Mouse (Mus musculus): ENCODE results near the gene Mlip. TPM values are rescaled to one million over a fixed set of nuclear protein-coding genes. Genes with fewer than 3 reads are reported as not detected.

Gene Mlip
- total RNA-seq, 1 experiment = not detected

GRCm38 (mm10) chr9:77198250-77198649 lies 154.5 kb downstream of the Mlip start:
- no peak overlapping the region for H3K27ac ChIP-seq (ENCODE audit: insufficient read depth, low read depth, low read length, poor library complexity, severe bottlenecking)
- TF ChIP-seq ZNF384 (IDR thresholded peaks at IDR 0.05; ENCODE audit: low read depth, low read length) (no peak), ZC3H11A (IDR thresholded peaks at IDR 0.05; ENCODE audit: borderline replicate concordance, low read depth, low read length) (no peak), MAFK (IDR thresholded peaks at IDR 0.05; ENCODE audit: insufficient read depth, low read depth, low read length) (no peak), HCFC1 (IDR thresholded peaks at IDR 0.05; ENCODE audit: borderline replicate concordance, insufficient read depth, low read length) (no peak), CHD2 (IDR thresholded peaks at IDR 0.05; ENCODE audit: low read depth, low read length) (no peak)
- H3K9ac ChIP-seq (ENCODE audit: insufficient read depth, low read depth, low read length, poor library complexity, severe bottlenecking) = no peak overlapping the region
- H3K4me3 ChIP-seq (ENCODE audit: insufficient read depth in 1 of 2, low read depth in 1 of 2, low read length in 2 of 2, poor library complexity in 1 of 2, severe bottlenecking in 1 of 2) = no peak overlapping the region
- in situ Hi-C loops (cut with MboI; ENCODE audit: low sequenced_read_pairs in 2 of 2, unreplicated experiment in 2 of 2) = no loop called here
- H3K36me3 ChIP-seq (ENCODE audit: control insufficient read depth, insufficient read depth, low read length, poor library complexity, severe bottlenecking) = no peaks in the 10 kb centered on the region
- no peak for DNase-seq (ENCODE audit: low read depth, low spot score)
- H3K9me3 ChIP-seq (ENCODE audit: control insufficient read depth, insufficient read depth, low read depth, low read length) = no peaks in the 10 kb centered on the region
- no peaks in the 10 kb centered on the region for H3K4me1 ChIP-seq (ENCODE audit: control insufficient read depth in 2 of 2, insufficient read depth in 2 of 2, low read length in 2 of 2, poor library complexity in 1 of 2)

- no peak for TF ChIP-seq ZC3H11A (IDR thresholded peaks at IDR 0.05; ENCODE audit: borderline replicate concordance, low read depth, low read length)
- no peak for TF ChIP-seq ZNF384 (IDR thresholded peaks at IDR 0.05; ENCODE audit: low read depth, low read length)
- no peak for TF ChIP-seq HCFC1 (IDR thresholded peaks at IDR 0.05; ENCODE audit: borderline replicate concordance, insufficient read depth, low read length)
- no peak for TF ChIP-seq MAFK (IDR thresholded peaks at IDR 0.05; ENCODE audit: insufficient read depth, low read depth, low read length)
- no peak for TF ChIP-seq CHD2 (IDR thresholded peaks at IDR 0.05; ENCODE audit: low read depth, low read length)
- no peak for DNase-seq (ENCODE audit: low read depth, low spot score)
Observed at GRCm38 (mm10) chr9:77179486-77179885, 173.3 kb downstream of the Mlip start.

GRCm38 (mm10) chr9:77175870-77176269 lies 176.9 kb downstream of the Mlip start:
- DNase-seq (ENCODE audit: low read depth, low spot score) = no peak
- in situ Hi-C loops (cut with MboI; ENCODE audit: low sequenced_read_pairs in 2 of 2, unreplicated experiment in 2 of 2) = no loop called here
- no peaks in the 10 kb centered on the region for H3K9me3 ChIP-seq (ENCODE audit: control insufficient read depth, insufficient read depth, low read depth, low read length)
- no peak for TF ChIP-seq ZNF384 (IDR thresholded peaks at IDR 0.05; ENCODE audit: low read depth, low read length)
- H3K4me3 ChIP-seq (ENCODE audit: insufficient read depth in 1 of 2, low read depth in 1 of 2, low read length in 2 of 2, poor library complexity in 1 of 2, severe bottlenecking in 1 of 2) = no peak overlapping the region
- H3K9ac ChIP-seq (ENCODE audit: insufficient read depth, low read depth, low read length, poor library complexity, severe bottlenecking) = no peak overlapping the region
- no peaks in the 10 kb centered on the region for H3K36me3 ChIP-seq (ENCODE audit: control insufficient read depth, insufficient read depth, low read length, poor library complexity, severe bottlenecking)
- H3K27ac ChIP-seq (ENCODE audit: insufficient read depth, low read depth, low read length, poor library complexity, severe bottlenecking) = no peak overlapping the region
- H3K4me1 ChIP-seq (ENCODE audit: control insufficient read depth in 2 of 2, insufficient read depth in 2 of 2, low read length in 2 of 2, poor library complexity in 1 of 2) = no peaks in the 10 kb centered on the region

More at GRCm38 (mm10) chr9:77179486-77179885, 173.3 kb downstream of the Mlip start:
- Histone ChIP-seq H3K27ac (ENCODE audit: insufficient read depth, low read depth, low read length, poor library complexity, severe bottlenecking) (no peak overlapping the region), H3K9ac (ENCODE audit: insufficient read depth, low read depth, low read length, poor library complexity, severe bottlenecking) (no peak overlapping the region), H3K4me1 (ENCODE audit: control insufficient read depth in 2 of 2, insufficient read depth in 2 of 2, low read length in 2 of 2, poor library complexity in 1 of 2) (no peaks in the 10 kb centered on the region), H3K9me3 (ENCODE audit: control insufficient read depth, insufficient read depth, low read depth, low read length) (no peaks in the 10 kb centered on the region), H3K4me3 (ENCODE audit: insufficient read depth in 1 of 2, low read depth in 1 of 2, low read length in 2 of 2, poor library complexity in 1 of 2, severe bottlenecking in 1 of 2) (no peak overlapping the region), H3K36me3 (ENCODE audit: control insufficient read depth, insufficient read depth, low read length, poor library complexity, severe bottlenecking) (no peaks in the 10 kb centered on the region)
- in situ Hi-C loops (cut with MboI; ENCODE audit: low sequenced_read_pairs in 2 of 2, unreplicated experiment in 2 of 2) = no loop called here

GRCm38 (mm10) chr9:77172044-77172443 lies 180.7 kb downstream of the Mlip start:
- H3K36me3 ChIP-seq (ENCODE audit: control insufficient read depth, insufficient read depth, low read length, poor library complexity, severe bottlenecking) = no peaks in the 10 kb centered on the region
- no peaks in the 10 kb centered on the region for H3K9me3 ChIP-seq (ENCODE audit: control insufficient read depth, insufficient read depth, low read depth, low read length)
- TF ChIP-seq CHD2 (IDR thresholded peaks at IDR 0.05; ENCODE audit: low read depth, low read length) = no peak
- TF ChIP-seq ZC3H11A (IDR thresholded peaks at IDR 0.05; ENCODE audit: borderline replicate concordance, low read depth, low read length) = no peak
- TF ChIP-seq HCFC1 (IDR thresholded peaks at IDR 0.05; ENCODE audit: borderline replicate concordance, insufficient read depth, low read length) = no peak
- no peak for TF ChIP-seq ZNF384 (IDR thresholded peaks at IDR 0.05; ENCODE audit: low read depth, low read length)
- no peak for TF ChIP-seq MAFK (IDR thresholded peaks at IDR 0.05; ENCODE audit: insufficient read depth, low read depth, low read length)
- in situ Hi-C loops (cut with MboI; ENCODE audit: low sequenced_read_pairs in 2 of 2, unreplicated experiment in 2 of 2) = no loop called here
- DNase-seq (ENCODE audit: low read depth, low spot score) = no peak
- no peak overlapping the region for H3K27ac ChIP-seq (ENCODE audit: insufficient read depth, low read depth, low read length, poor library complexity, severe bottlenecking)
- no peak overlapping the region for H3K9ac ChIP-seq (ENCODE audit: insufficient read depth, low read depth, low read length, poor library complexity, severe bottlenecking)
- no peak overlapping the region for H3K4me3 ChIP-seq (ENCODE audit: insufficient read depth in 1 of 2, low read depth in 1 of 2, low read length in 2 of 2, poor library complexity in 1 of 2, severe bottlenecking in 1 of 2)
- no peaks in the 10 kb centered on the region for H3K4me1 ChIP-seq (ENCODE audit: control insufficient read depth in 2 of 2, insufficient read depth in 2 of 2, low read length in 2 of 2, poor library complexity in 1 of 2)

GRCm38 (mm10) chr9:77165877-77166276 lies 186.9 kb downstream of the Mlip start:
- no peak overlapping the region for H3K27ac ChIP-seq (ENCODE audit: insufficient read depth, low read depth, low read length, poor library complexity, severe bottlenecking)
- no peaks in the 10 kb centered on the region for H3K9me3 ChIP-seq (ENCODE audit: control insufficient read depth, insufficient read depth, low read depth, low read length)
- no peaks in the 10 kb centered on the region for H3K36me3 ChIP-seq (ENCODE audit: control insufficient read depth, insufficient read depth, low read length, poor library complexity, severe bottlenecking)
- in situ Hi-C loops (cut with MboI; ENCODE audit: low sequenced_read_pairs in 2 of 2, unreplicated experiment in 2 of 2) = no loop called here
- H3K4me1 ChIP-seq (ENCODE audit: control insufficient read depth in 2 of 2, insufficient read depth in 2 of 2, low read length in 2 of 2, poor library complexity in 1 of 2) = no peaks in the 10 kb centered on the region
- TF ChIP-seq ZC3H11A (IDR thresholded peaks at IDR 0.05; ENCODE audit: borderline replicate concordance, low read depth, low read length) = no peak
- TF ChIP-seq HCFC1 (IDR thresholded peaks at IDR 0.05; ENCODE audit: borderline replicate concordance, insufficient read depth, low read length) = no peak
- no peak overlapping the region for H3K9ac ChIP-seq (ENCODE audit: insufficient read depth, low read depth, low read length, poor library complexity, severe bottlenecking)
- H3K4me3 ChIP-seq (ENCODE audit: insufficient read depth in 1 of 2, low read depth in 1 of 2, low read length in 2 of 2, poor library complexity in 1 of 2, severe bottlenecking in 1 of 2) = no peak overlapping the region
- DNase-seq (ENCODE audit: low read depth, low spot score) = no peak
